Mouse (Mus musculus) brain, adult 2 months (tissue): ENCODE measurements around the gene Gtf2a2.

Experiments used
- DNase-seq: peaks from one replicate; pipeline ENCODE4 v3.0.0; 2011; ENCODE audit warnings: low read depth, low spot score

Gtf2a2 gene

DNA sequence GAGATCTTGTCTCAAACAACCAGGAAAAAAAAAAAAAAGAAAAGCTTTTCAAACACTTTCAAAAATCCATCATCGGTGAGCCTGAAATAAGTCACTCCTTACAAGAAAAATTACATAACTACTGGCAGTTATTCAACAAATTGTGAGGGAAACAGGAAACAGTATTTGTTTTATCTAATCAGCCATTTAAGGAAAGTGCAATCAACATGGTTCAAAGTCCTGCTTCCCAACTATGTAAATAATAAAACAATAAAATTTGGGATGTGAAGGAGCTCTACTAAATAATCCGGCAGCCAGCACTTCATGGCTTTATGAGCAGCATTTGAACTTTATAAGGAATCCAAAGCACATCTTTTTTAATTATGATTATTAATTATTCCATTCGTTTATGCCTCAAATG, 49.7 kb downstream of the Gtf2a2 start:
- no peak for DNase-seq

DNA sequence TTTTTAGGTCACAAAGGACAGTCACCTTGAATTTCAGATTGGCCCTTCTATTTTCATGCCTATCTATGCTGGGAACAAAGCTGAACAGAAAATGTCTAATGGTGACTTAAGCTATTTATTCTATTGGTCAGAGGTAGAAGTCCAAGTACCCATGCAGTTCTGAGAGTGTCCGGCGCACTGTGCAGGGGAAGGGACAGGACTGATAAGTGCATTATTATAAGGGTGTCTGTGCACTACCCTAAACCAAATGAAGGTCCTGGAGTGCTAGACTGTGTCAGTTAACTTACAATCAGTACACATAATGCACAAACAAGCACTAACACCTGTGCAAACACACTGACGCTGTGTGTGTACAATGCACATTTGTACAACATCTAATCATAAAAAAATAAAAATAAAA, 55.1 kb downstream of the Gtf2a2 start:
- DNase-seq = no peak

DNA sequence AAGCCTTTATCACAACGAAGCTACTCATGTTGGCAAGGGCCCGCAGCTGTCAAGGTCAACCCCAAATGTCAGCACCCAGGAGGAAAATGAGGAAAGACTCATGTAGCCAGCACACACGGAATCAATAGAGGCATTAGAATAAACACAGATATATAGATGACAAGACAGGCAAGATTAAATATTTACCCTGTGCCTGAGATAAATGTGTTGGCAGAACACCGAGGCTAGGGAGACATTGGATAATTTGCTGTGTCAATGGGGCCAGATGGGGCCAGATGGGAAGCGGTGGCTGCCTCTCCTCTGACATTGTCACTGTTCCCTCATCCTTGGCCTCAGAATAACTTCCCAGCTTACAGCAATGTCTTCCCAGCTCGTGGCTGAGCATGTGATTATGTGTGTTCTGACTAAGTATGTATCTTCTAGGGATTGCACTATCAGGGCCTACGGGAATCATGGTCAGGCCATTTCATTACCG, 57.6 kb downstream of the Gtf2a2 start:
- DNase-seq = peak; percentile 13

DNA sequence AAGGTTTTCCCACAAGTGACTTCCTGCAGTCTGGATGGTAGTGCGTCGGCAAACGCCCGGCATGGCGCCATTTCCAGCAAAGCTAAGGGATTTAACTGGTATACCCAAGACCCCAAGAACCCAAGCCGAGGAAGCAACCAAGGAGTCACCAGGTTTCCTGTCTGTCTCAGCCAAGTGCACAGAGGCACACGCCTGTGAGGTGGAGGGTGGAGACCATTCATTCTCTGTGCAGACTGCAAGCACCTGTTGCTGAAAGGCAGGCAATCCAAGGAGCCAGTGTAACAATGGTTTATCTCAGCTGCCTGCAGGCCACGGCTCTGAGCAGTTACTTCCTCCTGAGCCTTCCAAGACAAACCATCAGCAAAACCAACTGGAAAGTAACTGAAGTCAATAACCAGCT, 60.0 kb downstream of the Gtf2a2 start:
- DNase-seq = no peak
